Mouse (Mus musculus) liver, adult 2 months (tissue): ENCODE data around the gene Mybpc3.

ENCODE experiments used
- CTCF ChIP-seq: fragments of 200-500 bp; IDR thresholded peaks from 2 replicates; pipeline ENCODE4 v1.5.1; 2011; ENCODE audit warnings: low read depth, low read length, control low read depth
- POLR2A ChIP-seq: fragments of 200-500 bp; IDR thresholded peaks from 2 replicates; pipeline ENCODE4 v1.6.1; 2011; ENCODE audit warnings: low read length, control low read depth; ENCODE audit not compliant: insufficient read depth; ENCODE audit errors: extremely low read depth

GRCm38 (mm10) chr2:91119551-91119950, 1.6 kb downstream of the Mybpc3 start:
- no peak for TF ChIP-seq CTCF
- TF ChIP-seq POLR2A = no peak
